Mouse (Mus musculus) limb, embryonic 14.5 days (tissue): ENCODE measurements around the gene RPS10-NUDT3. TPM values are rescaled to one million over a fixed set of nuclear protein-coding genes. Genes with fewer than 3 reads are reported as not detected.

Experiments used
- ATAC-seq: fragments of 200-750 bp; cut with Nextera tagmentation; 2 replicates; pipeline ENCODE4 v1.8.0; 2017; ENCODE audit warnings: low read depth, moderate number of reproducible peaks, moderate TSS enrichment; ENCODE audit not compliant: low FRiP score
- DNase-seq: peaks from one replicate; pipeline ENCODE4 v3.0.0-alpha.2; 2015; ENCODE audit warnings: low spot score
- H3K27ac ChIP-seq: fragments of 300-500 bp; sonication (generic); replicated peaks from 2 replicates; pipeline ENCODE4 v1.5.1; 2014; ENCODE audit warnings: low read depth, mild to moderate bottlenecking, low read length, moderate library complexity, mixed read lengths
- H3K27me3 ChIP-seq: fragments of 300-500 bp; sonication (generic); 2 replicates; pipeline ENCODE4 v1.6.1; 2014; ENCODE audit warnings: low read length, mixed read lengths; ENCODE audit not compliant: control insufficient read depth, insufficient read depth
- H3K36me3 ChIP-seq: fragments of 300-500 bp; sonication (generic); 2 replicates; pipeline ENCODE4 v1.6.1; 2014; ENCODE audit warnings: mild to moderate bottlenecking, low read length, moderate library complexity, mixed read lengths; ENCODE audit not compliant: control insufficient read depth, insufficient read depth
- H3K4me1 ChIP-seq: fragments of 300-500 bp; sonication (generic); 2 replicates; pipeline ENCODE4 v1.6.1; 2014; ENCODE audit warnings: antibody characterized with exemption, low read length, mixed read lengths; ENCODE audit not compliant: control insufficient read depth, insufficient read depth
- H3K4me2 ChIP-seq: fragments of 300-500 bp; sonication (generic); replicated peaks from 2 replicates; pipeline ENCODE4 v1.6.1; 2014; ENCODE audit warnings: low read depth, mild to moderate bottlenecking, low read length, moderate library complexity; ENCODE audit not compliant: severe bottlenecking
- H3K4me3 ChIP-seq: fragments of 300-500 bp; sonication (generic); replicated peaks from 2 replicates; pipeline ENCODE4 v1.5.1; 2014; ENCODE audit warnings: low read length
- H3K9ac ChIP-seq: fragments of 300-500 bp; sonication (generic); 2 replicates; pipeline ENCODE4 v1.6.1; 2014; ENCODE audit warnings: mild to moderate bottlenecking, low read depth, low read length, moderate library complexity; ENCODE audit not compliant: severe bottlenecking
- H3K9me3 ChIP-seq: fragments of 300-500 bp; sonication (generic); 2 replicates; pipeline ENCODE4 v1.6.1; 2016; ENCODE audit warnings: low read length; ENCODE audit not compliant: control insufficient read depth
- POLR2A ChIP-seq: fragments of 200-500 bp; IDR thresholded peaks from 2 replicates; pipeline ENCODE4 v1.8.0; 2012; ENCODE audit warnings: inconsistent platforms, mild to moderate bottlenecking, moderate library complexity, borderline replicate concordance; ENCODE audit not compliant: insufficient read depth, insufficient read length; ENCODE audit errors: extremely low read depth
- WGBS: fragments of 180-500 bp; shearing (Covaris S2); extraction: QIAGEN DNeasy Blood & Tissue Kit; methylation state at CpG from one replicate; pipeline ENCODE4 v1.1.7; 2014; 5-methylcytosine and 5-hydroxymethylcytosine counted together
- polyA plus RNA-seq, 2 experiments: library from polyadenylated mRNA; depleted of rRNA in 1 of 2; stranded (reverse) in 1 of 2; unstranded in 1 of 2; fragments of >200 nt; fragmentation: Nextera tagmentation in 1 of 2; extraction: Ambion mirVana in 1 of 2; gene quantifications; 2 replicates each; pipeline versions ENCODE4 v1.2.1 to v1.2.3; 2012 to 2014

The RPS10-NUDT3 gene
- polyA plus RNA-seq, 2 experiments = 0.11 TPM; not detected in 1

DNA sequence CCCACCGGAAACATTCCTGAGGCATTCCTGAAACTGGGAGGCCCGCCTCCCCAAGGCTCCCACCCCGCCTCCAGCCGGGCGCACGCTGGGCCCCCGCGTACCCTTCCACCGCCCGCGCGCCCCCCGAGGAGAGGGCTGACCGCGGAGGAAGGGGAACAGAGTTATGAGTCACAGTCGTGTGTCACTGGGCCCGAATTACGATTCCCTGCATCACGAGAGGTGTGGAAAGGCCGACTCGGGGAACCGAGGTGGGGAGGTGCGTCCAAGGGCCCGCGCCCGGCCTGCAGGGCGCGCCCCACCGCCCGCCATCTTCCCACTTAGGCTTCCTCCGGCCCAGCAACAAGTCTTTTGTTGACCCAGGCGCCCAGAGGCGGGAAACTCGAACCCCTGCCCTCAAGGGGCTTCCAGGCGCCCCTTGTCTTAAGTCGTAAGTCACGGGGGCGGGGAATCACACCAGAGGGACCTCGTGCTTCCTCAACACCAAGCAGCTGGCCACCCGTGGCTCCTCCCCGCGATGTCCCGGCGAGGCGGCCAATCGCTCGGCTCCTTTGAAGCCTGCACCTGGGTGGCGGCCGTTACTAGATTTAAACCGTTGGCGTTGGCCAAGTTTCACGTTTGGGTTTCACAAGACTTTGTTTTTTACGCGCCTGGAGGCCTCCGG lies 79.4 kb downstream of the RPS10-NUDT3 start:
- peak; percentile 64 for ATAC-seq
- peak overlapping the region; percentile 87 for H3K9ac ChIP-seq
- H3K27ac ChIP-seq = peak overlapping the region; percentile 97
- H3K36me3 ChIP-seq = peaks cover 4% of the 10 kb centered on the region; the same call in 1 of the 2 replicates
- peaks cover 22% of the 10 kb centered on the region for H3K4me1 ChIP-seq
- WGBS = 2% methylated on average over 47 of the region's 55 CpGs
- peak; percentile 88 for DNase-seq
- H3K4me2 ChIP-seq = peak overlapping the region; percentile 82
- H3K9me3 ChIP-seq = no peaks in the 10 kb centered on the region
- peak overlapping the region; percentile 81 for H3K4me3 ChIP-seq
- no peaks in the 10 kb centered on the region for H3K27me3 ChIP-seq
- TF ChIP-seq POLR2A = peak; percentile 20; the same call in 1 of the 2 replicates

DNA sequence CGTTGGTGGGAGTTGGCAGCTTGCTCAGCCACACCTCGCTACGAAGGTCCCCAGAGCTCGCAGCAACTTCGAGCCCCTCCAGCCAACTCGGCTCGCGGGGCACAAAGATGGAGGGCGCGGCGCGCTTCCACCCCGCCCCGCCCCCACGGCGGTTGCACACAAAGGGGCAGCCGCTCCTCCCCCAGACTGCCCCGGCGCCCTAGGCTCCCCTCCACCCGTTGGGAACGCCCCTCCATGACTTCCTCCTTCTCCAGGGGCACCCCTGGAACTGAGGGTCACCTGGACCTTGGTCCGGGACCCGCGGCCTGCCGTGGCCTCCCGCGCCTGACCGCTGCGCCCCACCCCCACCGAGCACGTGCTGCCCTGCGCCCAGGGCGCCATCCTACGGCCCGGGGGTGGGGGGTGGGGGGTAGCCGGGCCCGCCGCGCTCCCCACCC lies 79.9 kb downstream of the RPS10-NUDT3 start:
- ATAC-seq (peak; percentile 48), DNase-seq (peak; percentile 65)
- TF ChIP-seq POLR2A = 0 out of 2 replicates have a peak, but pooled peaks have one; percentile 36
- peak overlapping the region; percentile 82 for H3K4me2 ChIP-seq
- 2% methylated on average over 29 of the region's 39 CpGs for WGBS
- H3K4me3 ChIP-seq = peak overlapping the region; percentile 81
- peaks cover 22% of the 10 kb centered on the region for H3K4me1 ChIP-seq
- H3K27me3 ChIP-seq = no peaks in the 10 kb centered on the region
- peaks cover 3% of the 10 kb centered on the region; the same call in 1 of the 2 replicates for H3K36me3 ChIP-seq
- peak overlapping the region; percentile 87 for H3K9ac ChIP-seq
- H3K27ac ChIP-seq = peak overlapping the region; percentile 97
- H3K9me3 ChIP-seq = no peaks in the 10 kb centered on the region

DNA sequence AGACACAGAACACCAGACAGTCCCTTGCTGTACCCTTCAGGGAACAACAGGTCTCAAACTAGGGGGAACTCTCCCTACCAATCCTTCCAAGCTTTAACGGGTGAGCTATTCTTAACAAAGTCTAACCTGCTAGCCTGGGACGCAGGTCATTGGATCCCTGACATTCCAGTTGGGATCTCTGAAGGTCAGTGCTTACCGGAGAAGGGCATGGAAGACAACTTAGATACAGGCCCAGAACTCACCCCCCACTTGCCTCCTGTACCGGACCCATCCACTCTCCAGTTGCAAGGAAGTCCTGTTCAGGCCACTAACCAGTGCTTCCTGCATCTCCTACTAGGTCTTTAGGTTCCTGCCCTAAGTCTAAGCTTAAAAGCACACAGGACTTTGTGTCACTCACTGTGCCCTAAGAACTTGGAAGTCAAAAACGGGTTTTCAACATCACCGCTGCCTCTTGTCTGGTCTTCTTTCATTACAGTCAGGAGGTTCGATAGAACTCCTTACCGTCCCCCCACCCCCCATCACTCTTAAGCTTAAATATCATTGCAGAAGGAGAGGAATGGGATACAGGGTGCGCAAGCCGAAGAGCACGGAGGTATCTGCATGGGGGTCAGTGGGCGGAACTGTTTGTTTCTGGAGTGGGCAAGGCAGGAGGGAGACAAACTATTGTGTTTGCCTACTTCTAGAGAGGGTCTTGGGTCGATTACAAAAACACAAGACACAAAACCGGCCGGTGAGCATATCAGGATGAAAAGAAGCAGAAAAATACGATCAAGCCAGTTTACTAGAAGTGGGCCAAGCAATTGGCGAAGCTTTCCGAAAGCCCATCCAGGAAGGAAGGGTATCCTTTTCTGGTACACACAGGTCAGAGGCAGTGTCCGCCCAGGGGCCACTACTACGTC lies 80.7 kb downstream of the RPS10-NUDT3 start:
- Histone ChIP-seq H3K9me3 (no peaks in the 10 kb centered on the region), H3K36me3 (no peaks in the 10 kb centered on the region), H3K27ac (peak overlapping the region; percentile 97), H3K4me2 (peak overlapping the region; percentile 82), H3K9ac (peak overlapping the region; percentile 87), H3K4me1 (peaks cover 23% of the 10 kb centered on the region), H3K27me3 (no peaks in the 10 kb centered on the region), H3K4me3 (peak overlapping the region; percentile 81)
- DNase-seq (no peak), ATAC-seq (no peak)
- WGBS = 44% methylated on average over 20 of the region's 20 CpGs
- no peak for TF ChIP-seq POLR2A

DNA sequence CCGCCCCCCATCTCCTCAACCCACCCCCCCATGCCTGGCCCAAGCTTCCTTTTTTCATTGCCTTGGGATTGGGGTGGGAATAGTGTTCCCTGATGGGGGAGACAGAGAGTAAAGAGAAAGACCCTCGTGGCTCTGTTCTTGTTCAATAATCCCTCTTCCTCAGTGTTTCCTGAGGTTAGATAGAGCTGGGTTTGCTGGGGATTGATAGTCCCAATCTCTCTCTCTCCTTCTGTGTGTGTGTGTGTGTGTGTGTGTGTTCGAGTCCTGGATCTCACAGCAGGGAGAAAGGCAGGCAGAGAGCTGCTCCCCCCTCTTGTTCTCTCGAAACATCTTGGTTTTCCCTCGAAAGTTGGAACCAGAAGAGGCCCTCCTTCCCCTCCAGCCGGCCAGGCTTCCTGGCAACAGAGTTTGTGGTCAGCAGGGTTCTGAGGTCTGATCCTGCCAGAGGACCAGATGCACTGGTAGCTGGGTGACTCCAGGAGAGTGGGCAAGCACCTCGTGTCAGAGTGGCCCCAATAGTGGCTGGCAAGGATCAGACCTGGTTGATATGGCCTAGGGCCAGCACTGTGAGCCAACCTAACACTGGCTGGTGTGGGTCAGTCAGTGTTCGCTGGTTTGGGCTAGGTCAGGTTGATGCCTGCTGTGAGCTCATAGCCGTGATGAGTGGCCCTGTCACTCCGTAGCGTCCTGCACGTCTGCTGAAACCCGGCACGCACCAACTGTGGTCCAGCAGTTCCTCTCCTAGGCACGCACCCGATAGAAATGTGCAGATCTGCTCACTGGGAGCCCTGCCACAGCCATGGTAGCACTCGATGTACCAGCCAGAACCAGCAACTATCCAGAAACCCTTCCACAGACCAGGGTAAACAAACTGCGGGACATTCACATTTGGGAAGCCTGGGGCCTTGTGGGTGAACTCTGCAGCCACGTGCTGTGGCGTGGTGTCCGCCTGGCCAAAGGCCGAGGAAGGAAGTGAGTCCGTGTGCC lies 82.5 kb downstream of the RPS10-NUDT3 start:
- H3K27ac ChIP-seq = no peak overlapping the region
- DNase-seq (no peak), ATAC-seq (no peak)
- H3K36me3 ChIP-seq = no peaks in the 10 kb centered on the region
- H3K4me3 ChIP-seq = no peak overlapping the region
- peaks cover 11% of the 10 kb centered on the region; the same call in 1 of the 2 replicates for H3K4me1 ChIP-seq
- WGBS = 77% methylated on average over 23 of the region's 23 CpGs
- TF ChIP-seq POLR2A = no peak
- no peaks in the 10 kb centered on the region for H3K9me3 ChIP-seq
- H3K4me2 ChIP-seq = no peak overlapping the region
- H3K9ac ChIP-seq = no peak overlapping the region
- H3K27me3 ChIP-seq = no peaks in the 10 kb centered on the region
